Mouse (Mus musculus) urinary bladder, adult 2 months (tissue): ENCODE measurements around the gene Igsf3. TPM values are rescaled to one million over a fixed set of nuclear protein-coding genes. Genes with fewer than 3 reads are reported as not detected.
"Not testable (repeated sequence)": the region's sequence is repeated elsewhere in the genome, so short reads cannot be mapped to it uniquely, and the experiment has no call there.

Experiments
- DNase-seq: peaks from one replicate; pipeline ENCODE4 v3.0.0; 2022; ENCODE audit warnings: low spot score
- polyA plus RNA-seq: library from polyadenylated mRNA; depleted of rRNA; stranded (reverse); fragments of >200 nt; gene quantifications from 2 replicates; pipeline ENCODE4 v1.2.3, GENCODE M21; 2012

Gene Igsf3
- polyA plus RNA-seq, 1 experiment, result 5.5 TPM

- no peak for DNase-seq
Measured at GRCm38 (mm10) chr3:101404620-101405415, 27.9 kb downstream of the Igsf3 start.

- DNase-seq, result no peak
Measured at GRCm38 (mm10) chr3:101405495-101405894, 28.6 kb downstream of the Igsf3 start.

- no peak for DNase-seq
Measured at GRCm38 (mm10) chr3:101406097-101406496, 29.2 kb downstream of the Igsf3 start.

- no peak for DNase-seq
Measured at GRCm38 (mm10) chr3:101407568-101407967, 30.7 kb downstream of the Igsf3 start.

- DNase-seq, result no peak
Measured at GRCm38 (mm10) chr3:101408953-101409750, 32.3 kb downstream of the Igsf3 start.

- no peak for DNase-seq
Measured at GRCm38 (mm10) chr3:101410202-101410601, 33.3 kb downstream of the Igsf3 start.

- DNase-seq, result no peak
Measured at GRCm38 (mm10) chr3:101410745-101411144, 33.9 kb downstream of the Igsf3 start.

GRCm38 (mm10) chr3:101411626-101412025 lies 34.7 kb downstream of the Igsf3 start:
- no peak for DNase-seq

GRCm38 (mm10) chr3:101412115-101412514 lies 35.2 kb downstream of the Igsf3 start:
- no peak for DNase-seq

- not testable (repeated sequence) for DNase-seq
Measured at GRCm38 (mm10) chr3:101413013-101413412, 36.1 kb downstream of the Igsf3 start.

GRCm38 (mm10) chr3:101418740-101419652 lies 42.1 kb downstream of the Igsf3 start:
- no peak for DNase-seq

- no peak for DNase-seq
Measured at GRCm38 (mm10) chr3:101419653-101419994, 42.7 kb downstream of the Igsf3 start.

- DNase-seq, result no peak
Measured at GRCm38 (mm10) chr3:101423188-101423587, 46.3 kb downstream of the Igsf3 start.

- DNase-seq, result no peak
Measured at GRCm38 (mm10) chr3:101424295-101424885, 47.5 kb downstream of the Igsf3 start.

GRCm38 (mm10) chr3:101429982-101430754 lies 53.3 kb downstream of the Igsf3 start:
- DNase-seq, result no peak

GRCm38 (mm10) chr3:101430755-101431115 lies 53.9 kb downstream of the Igsf3 start:
- DNase-seq, result no peak

GRCm38 (mm10) chr3:101435672-101436071 lies 58.8 kb downstream of the Igsf3 start:
- no peak for DNase-seq

GRCm38 (mm10) chr3:101436469-101436868 lies 59.6 kb downstream of the Igsf3 start:
- no peak for DNase-seq

- DNase-seq, result no peak
Measured at GRCm38 (mm10) chr3:101437021-101437563, 60.2 kb downstream of the Igsf3 start.

GRCm38 (mm10) chr3:101443265-101443881 lies 66.5 kb downstream of the Igsf3 start:
- DNase-seq, result no peak
